Mouse (Mus musculus) intestine, postnatal 0 days (tissue): Measurements from ENCODE around the gene Rtl1. TPM values are rescaled to one million over a fixed set of nuclear protein-coding genes. Genes with fewer than 3 reads are reported as not detected.

Experiments used
- ATAC-seq: fragments of 200-750 bp; cut with Nextera tagmentation; 2 replicates; pipeline ENCODE4 v1.8.0; 2017; ENCODE audit warnings: mild to moderate bottlenecking, moderate TSS enrichment, moderate library complexity
- H3K27ac ChIP-seq: fragments of 300-500 bp; sonication (generic); 2 replicates; pipeline ENCODE4 v1.5.1; 2014; ENCODE audit warnings: mild to moderate bottlenecking, low read depth, low read length, moderate library complexity
- H3K27me3 ChIP-seq: fragments of 300-500 bp; sonication (generic); replicated peaks from 2 replicates; pipeline ENCODE4 v1.6.1; 2014; ENCODE audit warnings: low read length, mixed read lengths; ENCODE audit not compliant: control insufficient read depth, insufficient read depth
- H3K36me3 ChIP-seq: fragments of 300-500 bp; sonication (generic); 2 replicates; pipeline ENCODE4 v1.6.1; 2014; ENCODE audit warnings: mild to moderate bottlenecking, moderate library complexity; ENCODE audit not compliant: control insufficient read depth, insufficient read depth
- H3K4me1 ChIP-seq: fragments of 300-500 bp; sonication (generic); replicated peaks from 2 replicates; pipeline ENCODE4 v1.6.1; 2014; ENCODE audit warnings: antibody characterized with exemption, low read length, mixed read lengths; ENCODE audit not compliant: control insufficient read depth, insufficient read depth
- H3K4me2 ChIP-seq: fragments of 300-500 bp; sonication (generic); replicated peaks from 2 replicates; pipeline ENCODE4 v1.6.1; 2014; ENCODE audit warnings: low read depth, mild to moderate bottlenecking, moderate library complexity
- H3K4me3 ChIP-seq: fragments of 300-500 bp; sonication (generic); 2 replicates; pipeline ENCODE4 v1.5.1; 2014; ENCODE audit warnings: low read depth, low read length
- H3K9ac ChIP-seq: fragments of 300-500 bp; sonication (generic); 2 replicates; pipeline ENCODE4 v1.6.1; 2014; ENCODE audit warnings: mild to moderate bottlenecking, low read depth, low read length
- H3K9me3 ChIP-seq: fragments of 300-500 bp; sonication (generic); 2 replicates; pipeline ENCODE4 v1.6.1; 2016; ENCODE audit warnings: mixed run types; ENCODE audit not compliant: control insufficient read depth
- CTCF ChIP-seq: sonication (generic); IDR thresholded peaks from 2 replicates; pipeline ENCODE4 v1.5.1; 2016; ENCODE audit warnings: low read depth, mild to moderate bottlenecking, control low read depth, antibody characterized with exemption, moderate library complexity
- whole genome bisulfite sequencing: fragments of 180-500 bp; shearing (Covaris S2); extraction: QIAGEN DNeasy Blood & Tissue Kit; methylation state at CpG from one replicate; pipeline ENCODE4 v1.1.7; 2014; 5-methylcytosine and 5-hydroxymethylcytosine counted together
- polyA plus RNA-seq: library from polyadenylated mRNA; unstranded; fragments of >200 nt; fragmentation: Nextera tagmentation; extraction: Ambion mirVana; gene quantifications from 2 replicates; pipeline ENCODE4 v1.2.1, GENCODE M21; 2015

Rtl1 gene
- polyA plus RNA-seq, 1 experiment from 2014 or later, result 0.08 TPM

- Histone ChIP-seq H3K9me3 (no peaks in the 10 kb centered on the region), H3K27ac (no peak overlapping the region), H3K4me1 (no peaks in the 10 kb centered on the region), H3K36me3 (0 out of 2 replicates have a peak, but pooled peaks cover 3% of the 10 kb centered on the region), H3K4me2 (no peak overlapping the region), H3K4me3 (no peak overlapping the region), H3K27me3 (no peaks in the 10 kb centered on the region), H3K9ac (no peak overlapping the region)
- 79% methylated on average over 12 of the region's 12 CpGs for WGBS
- no peak for TF ChIP-seq CTCF
- ATAC-seq, result no peak
Observed at GRCm38 (mm10) chr12:109558226-109558824, 41.8 kb downstream of the Rtl1 start.

GRCm38 (mm10) chr12:109555837-109556409 is 44.2 kb downstream of the Rtl1 start:
- no peak overlapping the region for H3K4me2 ChIP-seq
- no peaks in the 10 kb centered on the region for H3K27me3 ChIP-seq
- ATAC-seq, result no peak
- H3K36me3 ChIP-seq, result 0 out of 2 replicates have a peak, but pooled peaks cover 3% of the 10 kb centered on the region
- no peaks in the 10 kb centered on the region for H3K9me3 ChIP-seq
- no peak for TF ChIP-seq CTCF
- H3K27ac ChIP-seq, result no peak overlapping the region
- no peak overlapping the region for H3K9ac ChIP-seq
- H3K4me3 ChIP-seq, result no peak overlapping the region
- no peaks in the 10 kb centered on the region for H3K4me1 ChIP-seq
- 73% methylated on average over 15 of the region's 15 CpGs for WGBS

GRCm38 (mm10) chr12:109553568-109553967 is 46.6 kb downstream of the Rtl1 start:
- Histone ChIP-seq H3K4me1 (no peaks in the 10 kb centered on the region), H3K9me3 (no peaks in the 10 kb centered on the region), H3K4me2 (no peak overlapping the region), H3K9ac (no peak overlapping the region), H3K4me3 (no peak overlapping the region), H3K27ac (no peak overlapping the region), H3K27me3 (no peaks in the 10 kb centered on the region), H3K36me3 (peaks cover 6% of the 10 kb centered on the region; the same call in 1 of the 2 replicates)
- TF ChIP-seq CTCF, result no peak
- ATAC-seq, result no peak
- WGBS, result 71% methylated on average over 1 of the region's 1 CpGs

- no peak for ATAC-seq
- Histone ChIP-seq H3K36me3 (peaks cover 6% of the 10 kb centered on the region; the same call in 1 of the 2 replicates), H3K27ac (no peak overlapping the region), H3K9ac (no peak overlapping the region), H3K4me2 (no peak overlapping the region), H3K9me3 (no peaks in the 10 kb centered on the region), H3K4me1 (no peaks in the 10 kb centered on the region), H3K27me3 (no peaks in the 10 kb centered on the region), H3K4me3 (no peak overlapping the region)
- 77% methylated on average over 18 of the region's 18 CpGs for WGBS
- TF ChIP-seq CTCF, result no peak
Observed at GRCm38 (mm10) chr12:109552754-109553525, 47.2 kb downstream of the Rtl1 start.

GRCm38 (mm10) chr12:109551771-109552170 is 48.4 kb downstream of the Rtl1 start:
- H3K9me3 ChIP-seq, result no peaks in the 10 kb centered on the region
- H3K9ac ChIP-seq, result no peak overlapping the region
- no peak overlapping the region for H3K4me3 ChIP-seq
- ATAC-seq, result no peak
- no peak overlapping the region for H3K4me2 ChIP-seq
- H3K27ac ChIP-seq, result no peak overlapping the region
- H3K4me1 ChIP-seq, result no peaks in the 10 kb centered on the region
- H3K27me3 ChIP-seq, result no peaks in the 10 kb centered on the region
- 76% methylated on average over 2 of the region's 2 CpGs for WGBS
- TF ChIP-seq CTCF, result no peak
- H3K36me3 ChIP-seq, result peaks cover 6% of the 10 kb centered on the region; the same call in 1 of the 2 replicates

- H3K27ac ChIP-seq, result no peak overlapping the region
- H3K9me3 ChIP-seq, result peaks cover 3% of the 10 kb centered on the region; the same call in 1 of the 2 replicates
- no peaks in the 10 kb centered on the region for H3K4me1 ChIP-seq
- no peaks in the 10 kb centered on the region for H3K27me3 ChIP-seq
- no peak overlapping the region for H3K4me3 ChIP-seq
- 61% methylated on average over 2 of the region's 2 CpGs for WGBS
- H3K36me3 ChIP-seq, result peaks cover 3% of the 10 kb centered on the region; the same call in 1 of the 2 replicates
- no peak overlapping the region for H3K4me2 ChIP-seq
- ATAC-seq, result no peak
- H3K9ac ChIP-seq, result no peak overlapping the region
- TF ChIP-seq CTCF, result no peak
Observed at GRCm38 (mm10) chr12:109547085-109547484, 53.0 kb downstream of the Rtl1 start.
